Mouse (Mus musculus) thymus, adult 18-20 months (tissue): Measurements from ENCODE around the gene 4930404N11Rik.

Experiments used
- DNase-seq, 2 experiments: peaks; one replicate each; pipeline ENCODE4 v3.0.0; 2022; ENCODE audit warnings: mixed read lengths in 2 of 2

Gene 4930404N11Rik

GRCm38 (mm10) chr10:81401521-81402226 lies 36.1 kb upstream of the 4930404N11Rik start:
- DNase-seq, result no peak

- DNase-seq, result no peak
These were observed 35.5 kb upstream of the 4930404N11Rik start for GRCm38 (mm10) chr10:81401205-81401520.

GRCm38 (mm10) chr10:81400371-81401204 lies 35.0 kb upstream of the 4930404N11Rik start:
- no peak for DNase-seq

GRCm38 (mm10) chr10:81399798-81400308 lies 34.2 kb upstream of the 4930404N11Rik start:
- no peak for DNase-seq

- DNase-seq, result no peak
These were observed 33.7 kb upstream of the 4930404N11Rik start for GRCm38 (mm10) chr10:81399296-81399695.

GRCm38 (mm10) chr10:81396749-81397148 lies 31.1 kb upstream of the 4930404N11Rik start:
- DNase-seq, result no peak

GRCm38 (mm10) chr10:81395865-81396264 lies 30.2 kb upstream of the 4930404N11Rik start:
- no peak for DNase-seq

- no peak for DNase-seq
These were observed 29.5 kb upstream of the 4930404N11Rik start for GRCm38 (mm10) chr10:81395127-81395526.

- DNase-seq, result peak; percentile 58 to 68
These were observed 27.9 kb upstream of the 4930404N11Rik start for GRCm38 (mm10) chr10:81393456-81394063.

- DNase-seq, result no peak
These were observed 27.2 kb upstream of the 4930404N11Rik start, which contains the start of gene Smim24 for GRCm38 (mm10) chr10:81392781-81393185. TSS of gene Smim24 (plus strand) at chr10:81393051.

GRCm38 (mm10) chr10:81392270-81392669 lies 26.7 kb upstream of the 4930404N11Rik start:
- no peak for DNase-seq

- DNase-seq, result no peak
These were observed 25.0 kb upstream of the 4930404N11Rik start for GRCm38 (mm10) chr10:81390678-81390965.

- peak; percentile 46 to 58 for DNase-seq
These were observed 24.4 kb upstream of the 4930404N11Rik start for GRCm38 (mm10) chr10:81389801-81390677.

- DNase-seq, result no peak
These were observed 23.8 kb upstream of the 4930404N11Rik start for GRCm38 (mm10) chr10:81389373-81389772.

GRCm38 (mm10) chr10:81388505-81389055 lies 23.0 kb upstream of the 4930404N11Rik start, which contains the start of gene Gm48552:
TSS of gene Gm48552 (plus strand) at chr10:81389005.
- no peak for DNase-seq

- no peak for DNase-seq
These were observed 22.1 kb upstream of the 4930404N11Rik start for GRCm38 (mm10) chr10:81387716-81388115.

- DNase-seq, result no peak
These were observed 20.1 kb upstream of the 4930404N11Rik start for GRCm38 (mm10) chr10:81385603-81386306.

- DNase-seq, result no peak
These were observed 19.0 kb upstream of the 4930404N11Rik start for GRCm38 (mm10) chr10:81384605-81384982.

- peak; percentile 87 to 93 for DNase-seq
These were observed 18.4 kb upstream of the 4930404N11Rik start, which contains the start of the genes Dohh and Gm48551 for GRCm38 (mm10) chr10:81383802-81384604. TSS of gene Dohh (plus strand) at chr10:81384428. TSS of gene Gm48551 (plus strand) at chr10:81384466.

GRCm38 (mm10) chr10:81382039-81382438 lies 16.4 kb upstream of the 4930404N11Rik start:
- no peak for DNase-seq
